Mouse (Mus musculus) midbrain, embryonic 11.5 days (tissue): ENCODE measurements around the gene Sdf2. TPM values are rescaled to one million over a fixed set of nuclear protein-coding genes. Genes with fewer than 3 reads are reported as not detected.

Experiments
- ATAC-seq: fragments of 200-750 bp; cut with Nextera tagmentation; 2 replicates; pipeline ENCODE4 v1.8.0; 2017; ENCODE audit warnings: moderate TSS enrichment, moderate library complexity; ENCODE audit not compliant: low FRiP score
- DNase-seq: peaks from one replicate; pipeline ENCODE4 v3.0.0; 2015; ENCODE audit warnings: low spot score; ENCODE audit errors: missing footprints
- H3K27ac ChIP-seq: fragments of 300-500 bp; sonication (generic); 2 replicates; pipeline ENCODE4 v1.5.1; 2014; ENCODE audit warnings: low read depth, low read length
- H3K27me3 ChIP-seq: fragments of 300-500 bp; sonication (generic); 2 replicates; pipeline ENCODE4 v1.6.1; 2014; ENCODE audit warnings: mild to moderate bottlenecking, low read length, moderate library complexity, mixed read lengths; ENCODE audit not compliant: control insufficient read depth, insufficient read depth
- H3K36me3 ChIP-seq: fragments of 300-500 bp; sonication (generic); 2 replicates; pipeline ENCODE4 v1.6.1; 2014; ENCODE audit warnings: mild to moderate bottlenecking, low read length, moderate library complexity, mixed read lengths; ENCODE audit not compliant: control insufficient read depth, insufficient read depth
- H3K4me1 ChIP-seq: fragments of 300-500 bp; sonication (generic); 2 replicates; pipeline ENCODE4 v1.6.1; 2014; ENCODE audit warnings: low read length; ENCODE audit not compliant: control insufficient read depth, insufficient read depth
- H3K4me2 ChIP-seq: fragments of 300-500 bp; sonication (generic); 2 replicates; pipeline ENCODE4 v1.6.1; 2014; ENCODE audit warnings: mild to moderate bottlenecking, moderate library complexity
- H3K4me3 ChIP-seq: fragments of 300-500 bp; sonication (generic); 2 replicates; pipeline ENCODE4 v1.5.1; 2014; ENCODE audit warnings: low read depth, low read length
- H3K9ac ChIP-seq: fragments of 300-500 bp; sonication (generic); 2 replicates; pipeline ENCODE4 v1.6.1; 2014; ENCODE audit warnings: low read length
- H3K9me3 ChIP-seq: fragments of 300-500 bp; sonication (generic); 2 replicates; pipeline ENCODE4 v1.6.1; 2016; ENCODE audit warnings: low read length; ENCODE audit not compliant: control insufficient read depth
- WGBS: fragments of 180-500 bp; shearing (Covaris S2); extraction: QIAGEN DNeasy Blood & Tissue Kit; methylation state at CpG from one replicate; pipeline ENCODE4 v1.1.7; 2014; 5-methylcytosine and 5-hydroxymethylcytosine counted together
- polyA plus RNA-seq: library from polyadenylated mRNA; unstranded; fragments of >200 nt; fragmentation: Nextera tagmentation; extraction: Ambion mirVana; gene quantifications from 2 replicates; pipeline ENCODE4 v1.2.1, GENCODE M21; 2014

Gene Sdf2
- polyA plus RNA-seq, 1 experiment from 2014 or later: 58.5 TPM

DNA sequence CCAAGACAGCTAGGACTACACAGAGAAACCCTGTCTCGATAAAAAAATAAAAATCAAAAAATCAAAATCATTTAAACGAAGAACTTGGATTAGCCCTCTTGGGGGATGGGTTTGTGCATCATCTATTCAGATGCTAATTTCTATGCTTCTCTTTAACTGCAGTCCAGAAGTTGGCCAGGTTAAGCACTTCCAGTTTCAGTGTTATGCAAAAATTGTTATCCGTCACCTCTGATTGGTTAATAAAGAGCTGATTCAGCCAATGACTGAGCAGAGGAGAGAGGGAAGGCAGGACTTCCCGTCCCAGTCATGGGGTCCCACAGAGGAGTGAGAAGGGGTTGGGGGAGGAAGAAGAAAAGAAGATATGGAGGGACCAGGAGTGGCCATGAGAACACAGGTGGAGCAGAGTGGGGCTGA, 2.2 kb downstream of the Sdf2 start:
- Histone ChIP-seq H3K4me1 (peaks cover 21% of the 10 kb centered on the region), H3K9me3 (no peaks in the 10 kb centered on the region), H3K4me3 (no peak overlapping the region), H3K9ac (no peak overlapping the region), H3K27ac (no peak overlapping the region), H3K27me3 (no peaks in the 10 kb centered on the region), H3K36me3 (peaks cover 9% of the 10 kb centered on the region), H3K4me2 (no peak overlapping the region)
- DNase-seq (peak; percentile 78), ATAC-seq (no peak)
- 64% methylated on average over 4 of the region's 4 CpGs for WGBS

DNA sequence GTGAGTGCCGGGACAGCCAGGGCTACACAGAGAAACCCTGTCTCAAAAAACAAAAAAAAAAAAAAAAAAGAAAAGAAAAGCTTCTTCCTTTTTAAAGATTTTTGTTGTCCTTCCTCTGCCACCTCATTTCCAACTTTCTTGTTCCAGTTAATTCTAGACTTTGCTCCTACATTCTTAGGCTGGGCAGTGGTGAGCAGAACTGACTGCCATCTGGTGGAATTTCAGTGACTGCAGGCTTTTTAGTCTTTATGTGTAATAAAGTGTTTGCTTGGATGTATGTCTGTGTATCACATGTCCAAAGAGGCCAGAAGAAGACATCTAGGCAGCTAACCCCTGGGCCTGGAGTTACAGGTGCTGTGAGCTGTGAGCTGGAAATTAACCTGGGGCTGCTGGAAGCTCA, 11.1 kb downstream of the Sdf2 start:
- 92% methylated on average over 1 of the region's 1 CpGs for WGBS

DNA sequence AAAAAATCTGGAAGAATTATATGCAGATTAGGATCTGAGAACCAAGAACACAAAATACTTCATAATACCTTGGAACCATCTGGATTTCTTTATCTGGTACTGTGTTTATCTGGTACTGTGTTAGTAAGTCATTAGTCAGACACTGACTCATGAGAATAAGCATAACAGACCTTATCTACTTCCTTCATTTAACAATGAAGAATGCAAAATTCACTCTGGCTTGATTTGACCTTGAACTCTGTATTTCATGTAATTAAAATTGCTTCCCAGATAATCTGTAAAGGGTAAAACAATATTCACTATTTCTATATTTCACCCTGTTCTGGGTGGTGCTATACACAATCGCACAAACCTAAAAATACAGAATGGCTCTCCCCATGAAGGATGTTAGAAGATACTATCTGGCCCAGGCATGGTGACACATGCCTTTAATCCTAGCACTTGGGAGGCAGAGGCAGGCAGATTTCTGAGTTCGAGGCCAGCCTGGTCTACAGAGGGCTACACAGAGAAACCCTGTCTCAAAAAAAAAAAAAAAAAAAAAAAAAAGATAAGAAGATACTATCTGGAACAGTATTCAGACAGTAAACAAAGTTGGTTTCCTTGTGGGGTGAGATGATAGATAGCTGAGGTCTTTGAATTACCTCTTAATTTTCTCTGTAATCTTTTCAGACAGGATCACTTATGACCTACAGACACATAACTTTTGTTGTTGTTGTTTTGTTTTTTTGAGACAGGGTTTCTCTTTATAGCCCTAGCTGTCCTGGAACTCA, 15.1 kb downstream of the Sdf2 start:
- Histone ChIP-seq H3K27ac (no peak overlapping the region), H3K9me3 (no peaks in the 10 kb centered on the region), H3K9ac (no peak overlapping the region), H3K4me1 (peaks cover 7% of the 10 kb centered on the region), H3K36me3 (peaks cover 7% of the 10 kb centered on the region), H3K4me2 (no peak overlapping the region), H3K4me3 (peak overlapping the region; percentile 84), H3K27me3 (peaks cover 6% of the 10 kb centered on the region; the same call in 1 of the 2 replicates)
- WGBS: 95% methylated on average over 2 of the region's 2 CpGs
- DNase-seq: no peak
- ATAC-seq: no peak

More for the DNA sequence above, 11.1 kb downstream of the Sdf2 start:
- peaks cover 6% of the 10 kb centered on the region; the same call in 1 of the 2 replicates for H3K27me3 ChIP-seq
- H3K27ac ChIP-seq: no peak overlapping the region
- H3K4me3 ChIP-seq: no peak overlapping the region
- DNase-seq (no peak), ATAC-seq (no peak)
- no peak overlapping the region for H3K4me2 ChIP-seq
- H3K36me3 ChIP-seq: peaks cover 12% of the 10 kb centered on the region
- H3K9me3 ChIP-seq: no peaks in the 10 kb centered on the region
- H3K9ac ChIP-seq: no peak overlapping the region
- no peaks in the 10 kb centered on the region for H3K4me1 ChIP-seq

DNA sequence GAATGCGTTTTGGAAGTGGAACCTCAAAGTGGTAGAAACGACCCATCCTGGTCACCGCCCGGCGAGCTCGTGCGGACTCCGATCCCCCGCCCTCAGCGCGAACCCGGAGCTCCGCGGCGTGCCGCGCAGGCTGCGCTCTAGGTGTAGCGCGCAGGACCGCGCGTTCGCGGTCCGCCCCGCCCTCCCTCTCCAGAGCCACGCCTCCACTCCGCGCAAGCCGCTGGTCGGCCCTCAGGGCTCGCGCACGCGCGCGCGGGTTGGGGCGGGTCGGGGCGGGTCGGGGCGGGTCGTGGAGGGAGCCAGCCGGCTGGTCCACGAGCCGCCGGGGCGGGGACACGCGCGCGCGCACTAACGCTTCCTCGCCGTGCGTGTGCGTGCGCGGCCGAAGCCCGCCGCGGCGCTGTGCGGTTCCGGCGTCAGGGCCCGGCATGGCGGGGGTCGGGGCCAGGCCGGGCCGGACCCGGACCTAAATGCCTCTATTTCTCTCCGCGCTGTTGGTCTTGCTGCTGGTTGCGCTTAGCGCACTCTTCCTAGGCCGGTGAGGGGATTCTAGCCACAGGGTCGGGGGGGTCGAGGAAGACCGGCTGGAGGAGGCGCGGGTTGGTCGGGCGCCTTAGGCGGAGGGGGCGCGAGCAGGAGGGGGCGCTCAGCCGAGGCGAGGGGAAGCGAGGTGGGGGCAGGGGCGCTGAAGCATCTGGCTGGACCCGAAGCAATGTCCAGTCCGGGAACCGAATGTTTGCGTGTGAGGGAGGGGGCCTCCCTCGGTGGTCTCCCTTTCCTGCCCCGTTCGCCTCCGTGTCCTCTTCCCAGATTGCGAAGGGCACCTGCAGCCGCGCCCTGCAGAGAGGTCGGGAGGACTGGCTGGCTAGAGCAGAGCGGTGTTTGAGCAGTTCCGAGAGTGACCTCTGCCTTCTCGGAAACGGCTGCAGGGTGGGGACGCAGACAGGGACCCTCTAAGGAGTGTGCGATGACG, 16.1 kb downstream of the Sdf2 start, which contains the start of gene 2610507B11Rik:
Gene 2610507B11Rik, plus strand, starts transcription at position 373 of the 973 bp plus-strand sequence.
- Histone ChIP-seq H3K27me3 (peaks cover 6% of the 10 kb centered on the region; the same call in 1 of the 2 replicates), H3K4me3 (peak within 1 kb of the TSS; percentile 84), H3K9ac (peak within 1 kb of the TSS; percentile 84), H3K36me3 (peaks cover 7% of the 10 kb centered on the region), H3K4me1 (peaks cover 7% of the 10 kb centered on the region), H3K9me3 (no peaks in the 10 kb centered on the region), H3K4me2 (peak within 1 kb of the TSS; percentile 69), H3K27ac (peak within 1 kb of the TSS; percentile 65)
- ATAC-seq (peak; percentile 98), DNase-seq (peak; percentile 99)
- under 1% methylated on average over 99 of the region's 115 CpGs for WGBS

DNA sequence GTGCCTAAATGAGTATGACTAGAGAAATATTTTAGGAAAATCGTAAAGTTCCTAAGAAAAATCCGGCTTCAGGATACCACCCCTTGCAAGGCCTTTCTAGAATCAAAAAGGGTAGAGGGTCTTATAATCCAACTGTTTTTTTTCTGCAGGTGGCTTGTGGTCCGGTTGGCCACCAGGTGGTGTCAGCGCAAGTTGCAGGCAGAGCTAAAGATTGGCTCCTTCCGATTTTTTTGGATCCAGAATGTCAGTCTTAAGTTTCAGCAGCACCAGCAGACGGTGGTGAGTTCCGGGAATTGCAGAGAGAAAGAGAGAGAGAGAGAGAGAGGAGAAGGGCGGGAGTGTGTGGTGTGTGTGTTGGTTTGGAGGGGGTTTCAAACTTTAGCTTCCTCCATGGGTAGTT, 17.0 kb downstream of the Sdf2 start:
- ATAC-seq (no peak), DNase-seq (peak; percentile 88)
- Histone ChIP-seq H3K27ac (no peak overlapping the region), H3K4me2 (peak overlapping the region; percentile 69), H3K4me3 (peak overlapping the region; percentile 84), H3K9me3 (no peaks in the 10 kb centered on the region), H3K4me1 (peaks cover 7% of the 10 kb centered on the region), H3K9ac (peak overlapping the region; percentile 84), H3K27me3 (peaks cover 6% of the 10 kb centered on the region; the same call in 1 of the 2 replicates), H3K36me3 (peaks cover 7% of the 10 kb centered on the region)
- 7% methylated on average over 8 of the region's 8 CpGs for WGBS

DNA sequence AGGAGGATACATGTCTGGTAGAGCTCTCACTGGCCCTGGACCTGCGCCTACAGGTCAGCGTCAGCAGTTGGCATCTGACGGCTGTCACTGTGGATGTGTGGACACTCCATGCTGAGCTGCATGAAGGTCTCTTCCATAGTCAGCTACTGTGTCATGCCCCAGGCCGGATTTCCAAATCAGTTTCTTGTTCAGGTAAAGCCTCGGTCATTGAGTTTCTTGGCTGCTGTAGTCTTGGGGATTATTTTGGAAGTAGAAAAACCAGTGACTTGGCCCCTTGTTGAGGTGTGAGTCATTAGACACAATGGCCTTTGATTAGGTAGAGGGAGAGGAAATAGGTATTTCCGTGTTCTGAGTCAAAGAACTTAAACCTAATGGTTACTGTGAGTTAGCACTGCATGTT, 20.0 kb downstream of the Sdf2 start:
- Histone ChIP-seq H3K9me3 (no peaks in the 10 kb centered on the region), H3K27ac (no peak overlapping the region), H3K4me1 (peaks cover 7% of the 10 kb centered on the region), H3K4me2 (no peak overlapping the region), H3K4me3 (no peak overlapping the region), H3K9ac (no peak overlapping the region), H3K27me3 (no peaks in the 10 kb centered on the region; the same call in 1 of the 2 replicates), H3K36me3 (peaks cover 28% of the 10 kb centered on the region)
- DNase-seq: no peak
- 89% methylated on average over 6 of the region's 6 CpGs for WGBS
- ATAC-seq: no peak

DNA sequence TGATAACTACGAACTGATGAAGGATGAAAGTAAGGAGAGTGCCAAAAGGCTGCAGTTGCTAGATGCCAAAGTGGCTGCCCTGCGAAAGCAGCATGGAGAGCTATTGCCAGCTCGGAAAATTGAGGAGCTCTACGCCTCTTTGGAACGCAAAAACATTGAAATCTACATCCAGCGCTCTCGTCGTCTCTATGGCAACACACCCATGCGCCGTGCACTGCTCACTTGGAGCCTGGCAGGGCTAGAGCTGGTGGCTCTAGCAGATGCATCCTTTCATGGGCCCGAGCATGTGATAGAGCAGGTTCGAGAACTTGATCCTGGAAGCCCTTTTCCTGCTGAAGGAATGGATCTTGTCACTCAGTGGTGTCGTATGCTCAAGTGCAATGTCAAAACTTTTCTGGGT, 26.4 kb downstream of the Sdf2 start:
- H3K4me2 ChIP-seq: no peak overlapping the region
- no peak overlapping the region for H3K27ac ChIP-seq
- DNase-seq (no peak), ATAC-seq (no peak)
- no peak overlapping the region for H3K9ac ChIP-seq
- whole genome bisulfite sequencing: 90% methylated on average over 13 of the region's 13 CpGs
- no peaks in the 10 kb centered on the region for H3K27me3 ChIP-seq
- peaks cover 44% of the 10 kb centered on the region for H3K36me3 ChIP-seq
- H3K4me1 ChIP-seq: no peaks in the 10 kb centered on the region
- no peak overlapping the region for H3K4me3 ChIP-seq
- H3K9me3 ChIP-seq: no peaks in the 10 kb centered on the region

DNA sequence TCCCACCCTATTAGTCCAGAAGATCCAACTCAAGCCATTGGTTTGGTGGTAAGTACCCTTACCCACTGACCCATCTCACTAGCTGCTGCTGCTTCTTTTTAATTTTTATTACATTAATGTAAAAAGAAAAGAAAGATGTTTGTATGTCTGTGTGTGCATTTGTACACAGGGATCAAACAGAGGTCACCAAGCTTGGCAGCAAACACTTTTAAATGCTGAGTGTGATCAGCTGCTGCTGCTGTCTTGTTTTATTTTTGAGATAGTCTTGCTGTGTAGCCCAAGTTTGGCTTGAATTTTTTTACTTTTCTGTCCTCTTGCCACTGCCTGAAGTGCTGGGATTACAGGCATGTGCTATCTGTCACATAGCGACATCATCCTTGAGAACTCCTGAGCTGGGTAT, 30.1 kb downstream of the Sdf2 start:
- Histone ChIP-seq H3K4me3 (no peak overlapping the region), H3K27me3 (no peaks in the 10 kb centered on the region), H3K4me2 (no peak overlapping the region), H3K4me1 (no peaks in the 10 kb centered on the region), H3K36me3 (peaks cover 34% of the 10 kb centered on the region), H3K27ac (no peak overlapping the region), H3K9ac (no peak overlapping the region), H3K9me3 (no peaks in the 10 kb centered on the region)
- WGBS: 100% methylated on average over 1 of the region's 1 CpGs
- no peak for DNase-seq
- ATAC-seq: no peak
